Mouse (Mus musculus) lung, adult 2 months (tissue): ENCODE results near the gene Dpf3.

ENCODE experiments used
- CTCF ChIP-seq: fragments of 200-500 bp; IDR thresholded peaks from 2 replicates; pipeline ENCODE4 v1.5.1; 2011; ENCODE audit warnings: mild to moderate bottlenecking, low read length, control low read depth; ENCODE audit not compliant: insufficient read depth
- POLR2A ChIP-seq: fragments of 200-500 bp; IDR thresholded peaks from 2 replicates; pipeline ENCODE4 v1.6.1; 2011; ENCODE audit warnings: low read depth, mild to moderate bottlenecking, control low read depth, low read length, borderline replicate concordance; ENCODE audit errors: extremely low read depth

- no peak for TF ChIP-seq CTCF
- TF ChIP-seq POLR2A: no peak
These were observed 48.5 kb upstream of the Dpf3 start for GRCm38 (mm10) chr12:83536039-83536438.
